Mouse (Mus musculus) embryonic facial prominence, embryonic 12.5 days (tissue): Measurements from ENCODE around the gene Gng12. TPM values are rescaled to one million over a fixed set of nuclear protein-coding genes. Genes with fewer than 3 reads are reported as not detected.
"Not testable (repeated sequence)": the region's sequence is repeated elsewhere in the genome, so short reads cannot be mapped to it uniquely, and the experiment has no call there.

Experiments used
- ATAC-seq: fragments of 200-750 bp; cut with Nextera tagmentation; 2 replicates; pipeline ENCODE4 v1.8.0; 2017; ENCODE audit not compliant: insufficient number of reproducible peaks, insufficient read depth, low FRiP score, low TSS enrichment
- H3K27ac ChIP-seq: fragments of 300-500 bp; sonication (generic); 2 replicates; pipeline ENCODE4 v1.5.1; 2016; ENCODE audit warnings: mild to moderate bottlenecking
- H3K27me3 ChIP-seq: fragments of 300-500 bp; sonication (generic); 2 replicates; pipeline ENCODE4 v1.6.1; 2016; ENCODE audit warnings: mild to moderate bottlenecking, moderate library complexity
- H3K36me3 ChIP-seq: fragments of 300-500 bp; sonication (generic); 2 replicates; pipeline ENCODE4 v1.6.1; 2016; ENCODE audit warnings: mild to moderate bottlenecking
- H3K4me1 ChIP-seq: fragments of 300-500 bp; sonication (generic); 2 replicates; pipeline ENCODE4 v1.6.1; 2016
- H3K4me2 ChIP-seq: fragments of 300-500 bp; sonication (generic); replicated peaks from 2 replicates; pipeline ENCODE4 v1.6.1; 2016; ENCODE audit warnings: mild to moderate bottlenecking, moderate library complexity
- H3K4me3 ChIP-seq: fragments of 300-500 bp; sonication (generic); 2 replicates; pipeline ENCODE4 v1.5.1; 2016; ENCODE audit warnings: mild to moderate bottlenecking
- H3K9ac ChIP-seq: fragments of 300-500 bp; sonication (generic); 2 replicates; pipeline ENCODE4 v1.6.1; 2016; ENCODE audit warnings: mild to moderate bottlenecking, moderate library complexity
- H3K9me3 ChIP-seq: fragments of 300-500 bp; sonication (generic); 2 replicates; pipeline ENCODE4 v1.6.1; 2016; ENCODE audit warnings: mild to moderate bottlenecking, moderate library complexity
- WGBS: fragments of 180-500 bp; shearing (Covaris S2); methylation state at CpG from one replicate; pipeline ENCODE4 v1.1.7; 2016; 5-methylcytosine and 5-hydroxymethylcytosine counted together
- polyA plus RNA-seq: library from polyadenylated mRNA; unstranded; fragments of >200 nt; fragmentation: Nextera tagmentation; extraction: Ambion mirVana; gene quantifications from 2 replicates; pipeline ENCODE4 v1.2.1, GENCODE M21; 2016

Gng12 gene
- polyA plus RNA-seq, 1 experiment from 2014 or later: 55.7 TPM

GRCm38 (mm10) chr6:67018365-67018764 is 122.2 kb downstream of the Gng12 start:
- ATAC-seq: no peak
- Histone ChIP-seq H3K4me1 (no peaks in the 10 kb centered on the region), H3K27ac (no peak overlapping the region), H3K36me3 (no peaks in the 10 kb centered on the region), H3K4me2 (no peak overlapping the region), H3K9ac (no peak overlapping the region), H3K27me3 (no peaks in the 10 kb centered on the region), H3K4me3 (no peak overlapping the region), H3K9me3 (no peaks in the 10 kb centered on the region)
- WGBS: 67% methylated on average over 4 of the region's 4 CpGs

- not testable (repeated sequence) for H3K4me3 ChIP-seq, ATAC-seq, H3K27ac ChIP-seq, H3K9ac ChIP-seq, H3K4me1 ChIP-seq, H3K4me2 ChIP-seq, H3K9me3 ChIP-seq, H3K36me3 ChIP-seq, H3K27me3 ChIP-seq
- 78% methylated on average over 7 of the region's 7 CpGs for WGBS
These were observed 122.8 kb downstream of the Gng12 start for GRCm38 (mm10) chr6:67019001-67019400.

- 90% methylated on average over 5 of the region's 5 CpGs for WGBS
- no peak for ATAC-seq
- Histone ChIP-seq H3K27me3 (no peaks in the 10 kb centered on the region), H3K27ac (no peak overlapping the region), H3K36me3 (no peaks in the 10 kb centered on the region), H3K9ac (no peak overlapping the region), H3K4me3 (no peak overlapping the region), H3K4me2 (no peak overlapping the region), H3K9me3 (no peaks in the 10 kb centered on the region), H3K4me1 (no peaks in the 10 kb centered on the region)
These were observed 125.1 kb downstream of the Gng12 start for GRCm38 (mm10) chr6:67021308-67021707.

GRCm38 (mm10) chr6:67023729-67024128 is 127.5 kb downstream of the Gng12 start:
- Histone ChIP-seq H3K9me3 (no peaks in the 10 kb centered on the region), H3K4me2 (no peak overlapping the region), H3K4me3 (no peak overlapping the region), H3K27me3 (no peaks in the 10 kb centered on the region), H3K4me1 (no peaks in the 10 kb centered on the region), H3K27ac (no peak overlapping the region), H3K9ac (no peak overlapping the region), H3K36me3 (no peaks in the 10 kb centered on the region)
- WGBS: 84% methylated on average over 4 of the region's 4 CpGs
- no peak for ATAC-seq

GRCm38 (mm10) chr6:67026661-67027060 is 130.5 kb downstream of the Gng12 start:
- Histone ChIP-seq H3K9ac (no peak overlapping the region), H3K36me3 (no peaks in the 10 kb centered on the region), H3K4me1 (peaks cover 5% of the 10 kb centered on the region; the same call in 1 of the 2 replicates), H3K4me2 (no peak overlapping the region), H3K4me3 (no peak overlapping the region), H3K27ac (no peak overlapping the region), H3K9me3 (no peaks in the 10 kb centered on the region), H3K27me3 (no peaks in the 10 kb centered on the region)
- 56% methylated on average over 3 of the region's 3 CpGs for WGBS
- ATAC-seq: no peak

GRCm38 (mm10) chr6:67027438-67028142 is 131.4 kb downstream of the Gng12 start:
- Histone ChIP-seq H3K4me3 (no peak overlapping the region), H3K4me2 (no peak overlapping the region), H3K27ac (no peak overlapping the region), H3K9ac (no peak overlapping the region), H3K36me3 (no peaks in the 10 kb centered on the region), H3K27me3 (no peaks in the 10 kb centered on the region), H3K4me1 (peaks cover 5% of the 10 kb centered on the region; the same call in 1 of the 2 replicates), H3K9me3 (no peaks in the 10 kb centered on the region)
- no peak for ATAC-seq
- 67% methylated on average over 9 of the region's 9 CpGs for WGBS

GRCm38 (mm10) chr6:67029312-67029950 is 133.2 kb downstream of the Gng12 start:
- H3K4me1 ChIP-seq: peaks cover 5% of the 10 kb centered on the region; the same call in 1 of the 2 replicates
- no peak overlapping the region for H3K4me2 ChIP-seq
- H3K4me3 ChIP-seq: no peak overlapping the region
- WGBS: 30% methylated on average over 5 of the region's 5 CpGs
- no peaks in the 10 kb centered on the region for H3K27me3 ChIP-seq
- no peak overlapping the region for H3K27ac ChIP-seq
- H3K9me3 ChIP-seq: no peaks in the 10 kb centered on the region
- H3K36me3 ChIP-seq: no peaks in the 10 kb centered on the region
- H3K9ac ChIP-seq: no peak overlapping the region
- no peak for ATAC-seq

GRCm38 (mm10) chr6:67029987-67030386 is 133.8 kb downstream of the Gng12 start:
- Histone ChIP-seq H3K27ac (no peak overlapping the region), H3K9me3 (no peaks in the 10 kb centered on the region), H3K4me3 (no peak overlapping the region), H3K4me2 (no peak overlapping the region), H3K27me3 (no peaks in the 10 kb centered on the region), H3K36me3 (no peaks in the 10 kb centered on the region), H3K9ac (no peak overlapping the region), H3K4me1 (peaks cover 5% of the 10 kb centered on the region; the same call in 1 of the 2 replicates)
- WGBS: 21% methylated on average over 3 of the region's 3 CpGs
- ATAC-seq: no peak

- no peaks in the 10 kb centered on the region for H3K27me3 ChIP-seq
- H3K27ac ChIP-seq: no peak overlapping the region
- no peak overlapping the region for H3K9ac ChIP-seq
- H3K4me2 ChIP-seq: no peak overlapping the region
- H3K4me1 ChIP-seq: peaks cover 7% of the 10 kb centered on the region; the same call in 1 of the 2 replicates
- H3K9me3 ChIP-seq: no peaks in the 10 kb centered on the region
- 22% methylated on average over 2 of the region's 2 CpGs for WGBS
- no peak overlapping the region for H3K4me3 ChIP-seq
- no peak for ATAC-seq
- H3K36me3 ChIP-seq: no peaks in the 10 kb centered on the region
These were observed 134.2 kb downstream of the Gng12 start for GRCm38 (mm10) chr6:67030416-67030815.

GRCm38 (mm10) chr6:67030846-67031245 is 134.6 kb downstream of the Gng12 start:
- Histone ChIP-seq H3K4me1 (peaks cover 7% of the 10 kb centered on the region; the same call in 1 of the 2 replicates), H3K4me3 (no peak overlapping the region), H3K36me3 (no peaks in the 10 kb centered on the region), H3K27ac (no peak overlapping the region), H3K9ac (no peak overlapping the region), H3K9me3 (no peaks in the 10 kb centered on the region), H3K27me3 (no peaks in the 10 kb centered on the region), H3K4me2 (no peak overlapping the region)
- WGBS: 45% methylated on average over 5 of the region's 5 CpGs
- ATAC-seq: no peak

- H3K4me3 ChIP-seq, H3K9ac ChIP-seq, H3K4me1 ChIP-seq, H3K27me3 ChIP-seq, ATAC-seq, H3K27ac ChIP-seq, H3K4me2 ChIP-seq, H3K36me3 ChIP-seq, H3K9me3 ChIP-seq: not testable (repeated sequence)
These were observed 136.4 kb downstream of the Gng12 start for GRCm38 (mm10) chr6:67032551-67032950.

- ATAC-seq, H3K9me3 ChIP-seq, H3K4me2 ChIP-seq, H3K4me1 ChIP-seq, H3K4me3 ChIP-seq, H3K36me3 ChIP-seq, H3K9ac ChIP-seq, H3K27ac ChIP-seq, H3K27me3 ChIP-seq: not testable (repeated sequence)
- 93% methylated on average over 3 of the region's 4 CpGs for WGBS
These were observed 136.8 kb downstream of the Gng12 start for GRCm38 (mm10) chr6:67032972-67033371.
